12 mouse cellular contexts compared by ENCODE assay signal in genomic region chr19:27140892-27141291, GRCm38 (mm10).
"Had no signal": no experiment of that assay in that cellular context is flagged by ENCODE, and none has a peak within 500 bp of the region (broad histone marks: within the 10 kb centered on the region; RNA-seq: fewer than 3 reads in every experiment).

No protein-coding gene starts in this region.

- H3K4me1 ChIP-seq: limb, embryonic 15.5 days; liver, embryonic 13.5 days; neural tube, embryonic 15.5 days had no signal

- H3K9ac ChIP-seq: kidney, embryonic 15.5 days; limb, embryonic 15.5 days; liver, embryonic 13.5 days; midbrain, embryonic 15.5 days; neural tube, embryonic 15.5 days had no signal

- ATAC-seq: midbrain, embryonic 15.5 days had no signal

- H3K36me3 ChIP-seq: kidney, embryonic 15.5 days; limb, embryonic 15.5 days; liver, embryonic 13.5 days; midbrain, embryonic 15.5 days; neural tube, embryonic 15.5 days had no signal

- H3K4me2 ChIP-seq: kidney, embryonic 15.5 days; limb, embryonic 15.5 days; liver, embryonic 13.5 days; midbrain, embryonic 11.5 days; midbrain, embryonic 15.5 days; neural tube, embryonic 15.5 days had no signal

- H3K9me3 ChIP-seq: kidney, embryonic 15.5 days; limb, embryonic 15.5 days; liver, embryonic 13.5 days; midbrain, embryonic 15.5 days; neural tube, embryonic 15.5 days had no signal

- DNase-seq: kidney, adult 2 months; kidney, postnatal 25 days; layer of hippocampus, postnatal 36 days; liver, embryonic 13.5 days; lung, adult 18-20 months; right cerebral cortex, adult 18-20 months; right cerebral cortex, postnatal 25 days had no signal

- H3K4me3 ChIP-seq: kidney, embryonic 15.5 days; limb, embryonic 15.5 days; liver, embryonic 13.5 days; midbrain, embryonic 15.5 days; neural tube, embryonic 15.5 days had no signal

- H3K27me3 ChIP-seq: kidney, embryonic 15.5 days; limb, embryonic 15.5 days; liver, embryonic 13.5 days; midbrain, embryonic 15.5 days; neural tube, embryonic 15.5 days had no signal

- H3K27ac ChIP-seq: kidney, embryonic 15.5 days; limb, embryonic 15.5 days; liver, embryonic 13.5 days; midbrain, embryonic 15.5 days; neural tube, embryonic 15.5 days had no signal
